17 mouse cellular contexts compared by ENCODE assay signal in the genomic region with DNA sequence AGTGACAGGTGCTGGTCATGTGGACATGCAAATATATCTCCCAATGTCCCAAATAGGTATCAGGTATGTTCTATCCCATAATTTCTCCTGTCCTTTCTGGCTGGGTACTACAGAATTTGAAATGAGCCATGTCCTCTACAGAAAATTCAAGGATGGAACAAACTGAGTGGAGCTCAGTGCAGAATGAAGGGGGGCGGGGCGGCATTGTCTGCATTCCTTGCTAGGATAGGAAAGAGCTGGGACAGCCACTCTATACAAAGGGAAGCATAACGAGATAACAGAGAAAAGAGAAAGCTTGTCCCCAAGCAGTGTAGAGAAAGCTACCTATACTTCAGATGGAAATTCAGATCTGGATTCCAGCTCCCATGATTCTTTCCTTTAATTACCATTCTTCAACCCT.
"Had no signal": no experiment of that assay in that cellular context is flagged by ENCODE, and none has a peak within 500 bp of the region (broad histone marks: within the 10 kb centered on the region; RNA-seq: fewer than 3 reads in every experiment).

No protein-coding gene starts in this region.

- DNase-seq: lung, adult 2 months; lung, postnatal 14 days; lung, postnatal 36 days; right cerebral cortex, postnatal 14 days; thymus, adult 2 months; thymus, postnatal 25 days; thymus, postnatal 4 days had no signal

- H3K4me2 ChIP-seq: lung, embryonic 15.5 days; midbrain, embryonic 11.5 days; midbrain, embryonic 13.5 days; midbrain, embryonic 15.5 days; neural tube, embryonic 12.5 days; stomach, embryonic 15.5 days had no signal

- H3K27me3 ChIP-seq: lung, embryonic 15.5 days; megakaryocyte, embryonic 14.5 days; midbrain, embryonic 13.5 days; midbrain, embryonic 15.5 days; neural tube, embryonic 12.5 days; stomach, embryonic 15.5 days had no signal

- H3K27ac ChIP-seq: lung, embryonic 15.5 days; macrophage; midbrain, embryonic 13.5 days; midbrain, embryonic 15.5 days; neural tube, embryonic 12.5 days; stomach, embryonic 15.5 days; stomach, postnatal 0 days had no signal

- H3K4me3 ChIP-seq: lung, embryonic 15.5 days; megakaryocyte, embryonic 14.5 days; midbrain, embryonic 13.5 days; midbrain, embryonic 15.5 days; neural tube, embryonic 12.5 days; stomach, embryonic 15.5 days had no signal

- H3K36me3 ChIP-seq: lung, embryonic 15.5 days; midbrain, embryonic 13.5 days; midbrain, embryonic 15.5 days; neural tube, embryonic 12.5 days; stomach, embryonic 15.5 days had no signal

- ATAC-seq: lung, postnatal 0 days; midbrain, embryonic 13.5 days; midbrain, embryonic 15.5 days had no signal

- H3K4me1 ChIP-seq: lung, embryonic 15.5 days; megakaryocyte, embryonic 14.5 days; neural tube, embryonic 12.5 days; stomach, embryonic 15.5 days had no signal

- H3K9me3 ChIP-seq: lung, embryonic 15.5 days; midbrain, embryonic 13.5 days; midbrain, embryonic 15.5 days; neural tube, embryonic 12.5 days; stomach, embryonic 15.5 days had no signal

- H3K9ac ChIP-seq: lung, embryonic 15.5 days; midbrain, embryonic 13.5 days; midbrain, embryonic 15.5 days; neural tube, embryonic 12.5 days; stomach, embryonic 15.5 days had no signal
